Mouse (Mus musculus) layer of hippocampus, postnatal 10 days (tissue): Measurements from ENCODE around the gene Emsy. TPM values are rescaled to one million over a fixed set of nuclear protein-coding genes. Genes with fewer than 3 reads are reported as not detected.

Experiments used
- DNase-seq, 2 experiments: peaks; one replicate each; pipeline ENCODE4 v3.0.0; 2021; ENCODE audit warnings: low spot score in 2 of 2
- total RNA-seq, 2 experiments: library from RNA; stranded (reverse); gene quantifications; 2 replicates each; pipeline ENCODE4 v1.2.3; 2021

Gene Emsy
- total RNA-seq, 2 experiments from 2014 or later = 47.8 to 55.5 TPM

DNA sequence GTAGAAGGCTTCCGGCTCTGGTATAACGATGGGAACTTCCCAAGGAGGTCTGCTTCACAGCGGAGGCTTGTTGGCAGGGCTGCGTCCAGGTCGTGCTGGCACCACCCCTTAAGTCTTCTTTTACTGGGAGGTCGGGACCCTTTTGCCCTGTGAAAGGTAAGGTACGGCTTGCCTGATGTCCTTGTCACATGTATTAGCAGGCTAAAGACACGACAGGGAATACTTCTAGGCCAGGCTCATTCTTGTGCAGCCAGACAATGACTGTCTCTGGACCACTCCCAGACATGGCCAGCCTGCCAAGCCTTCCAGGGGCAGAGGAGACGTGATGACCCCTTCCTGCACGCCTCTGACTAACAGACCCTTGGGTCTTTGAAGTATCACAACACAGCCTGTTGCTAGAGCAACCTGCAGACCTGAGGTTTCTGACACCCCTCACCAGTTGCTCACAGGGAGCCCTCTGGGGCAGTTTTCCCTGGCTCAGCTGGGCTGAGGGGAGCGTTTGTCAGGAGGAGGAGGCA, 112.7 kb downstream of the Emsy start:
- DNase-seq = no peak

DNA sequence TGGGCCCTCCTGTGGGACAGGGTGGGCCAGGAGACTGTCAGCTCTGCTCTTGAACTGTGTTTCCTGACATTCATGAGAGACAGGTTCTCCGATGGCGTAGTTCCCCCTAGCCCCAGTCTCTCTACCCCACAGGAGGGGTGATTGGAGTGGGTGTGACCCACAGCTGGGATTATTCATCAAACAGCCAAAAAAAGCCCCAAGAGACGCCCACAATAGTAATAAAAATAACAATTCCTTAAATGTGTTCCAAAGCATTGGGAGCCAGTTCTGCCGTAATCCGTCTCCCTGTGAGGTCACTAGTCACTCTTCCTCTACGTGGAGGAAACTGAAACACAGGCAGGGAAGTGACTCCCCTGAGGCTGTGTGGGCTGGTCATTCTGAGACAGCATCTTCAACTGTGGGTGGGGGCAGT, 113.8 kb downstream of the Emsy start:
- no peak for DNase-seq

- no peak for DNase-seq
Observed at GRCm38 (mm10) chr7:98542267-98542666, 114.3 kb downstream of the Emsy start.

- DNase-seq = no peak
Observed at GRCm38 (mm10) chr7:98541564-98541963, 115.0 kb downstream of the Emsy start.

DNA sequence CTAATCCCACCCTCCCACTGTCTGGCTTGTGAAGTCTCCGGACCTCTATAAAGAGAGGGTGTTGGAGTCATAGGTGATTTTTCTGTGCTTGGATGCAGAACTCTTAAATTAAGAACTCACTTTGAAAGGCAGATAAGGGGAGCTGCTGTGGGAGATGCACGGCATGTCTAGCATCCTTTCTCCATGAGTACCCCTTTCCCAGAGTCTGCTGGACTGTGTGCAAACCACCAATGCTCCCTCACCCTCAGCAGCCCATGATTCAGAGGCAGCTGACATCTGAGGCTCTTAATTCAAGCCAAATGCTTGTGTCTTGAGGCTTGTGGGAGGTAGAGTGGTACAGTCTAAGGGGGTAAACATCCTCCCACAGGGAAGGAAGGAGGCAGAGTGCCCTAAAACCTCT, 115.7 kb downstream of the Emsy start:
- no peak for DNase-seq

GRCm38 (mm10) chr7:98537967-98538573, 118.5 kb downstream of the Emsy start:
- no peak for DNase-seq

- no peak for DNase-seq
Observed at GRCm38 (mm10) chr7:98537210-98537966, 119.2 kb downstream of the Emsy start.

Other genes starting within 250 kb of the Emsy start
- not detected for gene Gucy2d, start 216.4 kb downstream of the Emsy start, total RNA-seq
- 1 to 10 TPM; 3.1 to 3.5 TPM for gene Lrrc32, start 167.5 kb downstream of the Emsy start, total RNA-seq
- 10 to 100 TPM; 78.8 to 81.9 TPM for gene Thap12, start 46.3 kb upstream of the Emsy start, total RNA-seq
- 1 to 10 TPM; 3.2 TPM for gene Wnt11, start 178.3 kb upstream of the Emsy start, total RNA-seq